Mouse (Mus musculus): ENCODE measurements around the gene Ccdc12.

GRCm38 (mm10) chr9:110651931-110652722 is 4.2 kb upstream of the Ccdc12 start:
- TF ChIP-seq EP300 (IDR thresholded peaks at IDR 0.05; ENCODE audit: low read length) (no peak), POLR2A (IDR thresholded peaks at IDR 0.05; ENCODE audit: low read depth, low read length) (no peak), ZNF384 (IDR thresholded peaks at IDR 0.05; ENCODE audit: low read depth, low read length) (no peak), JUN (IDR thresholded peaks at IDR 0.05; ENCODE audit: insufficient read depth, low read depth, low read length) (no peak), SMC3 (IDR thresholded peaks at IDR 0.05; ENCODE audit: low read depth, low read length) (no peak), CTCF (conservative IDR thresholded peaks at IDR 0.05 in 1 of 2, IDR thresholded peaks at IDR 0.05 in 1 of 2; ENCODE audit: low read depth in 2 of 2, low read length in 2 of 2) (peak in 1 of 2 experiments; percentile 34; a peak in 1 of 4 replicates), KAT2A (IDR thresholded peaks at IDR 0.05; ENCODE audit: insufficient replicate concordance, low read length) (no peak), ZC3H11A (IDR thresholded peaks at IDR 0.05; ENCODE audit: low read depth, low read length) (no peak), ZMIZ1 (IDR thresholded peaks at IDR 0.05; ENCODE audit: low read depth, low read length) (no peak)

Data from CH12.LX (cell line).